In the genomic region with DNA sequence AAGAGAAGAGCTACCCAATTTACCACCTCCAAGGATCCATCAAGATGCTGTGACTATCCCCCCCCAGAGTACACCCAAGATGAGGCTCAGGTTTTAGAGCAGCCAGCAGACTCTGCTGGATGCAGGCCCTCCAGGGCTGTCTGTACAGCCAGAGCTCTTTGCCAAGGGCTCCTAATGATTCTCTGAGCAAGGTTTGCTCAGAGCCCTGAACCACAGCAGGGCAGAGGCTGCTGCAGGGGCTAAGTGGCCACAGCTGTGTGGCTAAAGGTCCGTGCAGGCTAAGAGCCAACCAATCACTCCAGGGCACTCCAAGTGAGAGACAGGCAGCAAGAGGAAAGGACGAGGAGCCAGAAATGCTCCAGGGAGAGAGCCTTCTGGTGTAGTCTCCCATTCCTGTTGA, we compare ENCODE assay signal across 23 mouse cellular contexts.
DNase-seq lines count a peak whose midpoint lies in the region; ATAC-seq and TF ChIP-seq lines count a peak whose summit lies in the region.
"Had no signal": no experiment of that assay in that cellular context is flagged by ENCODE, and none has a peak within 500 bp of the region (broad histone marks: within the 10 kb centered on the region; RNA-seq: fewer than 3 reads in every experiment).

No protein-coding gene starts in this region.

- TF ChIP-seq CTCF in brain, embryonic 14.5 days (IDR thresholded peaks at IDR 0.05; ENCODE audit: borderline replicate concordance, extremely low read depth, insufficient read depth, insufficient read length) = no peak
- TF ChIP-seq CTCF in hindbrain, postnatal 0 days (IDR thresholded peaks at IDR 0.05; ENCODE audit: low read depth) = no peak

- H3K27ac ChIP-seq in hindbrain, embryonic 11.5 days (ENCODE audit: low read depth, low read length) = no peak overlapping the region
- no peak overlapping the region for H3K27ac ChIP-seq in hindbrain, embryonic 16.5 days (ENCODE audit: low read depth, low read length)
- H3K27ac ChIP-seq in hindbrain, postnatal 0 days = no peak overlapping the region
- no peak overlapping the region for H3K27ac ChIP-seq in liver, embryonic 11.5 days (ENCODE audit: low read depth, low read length)
- H3K27ac ChIP-seq: heart, adult 2 months; hindbrain, embryonic 15.5 days; kidney, embryonic 15.5 days; stomach, embryonic 15.5 days had no signal

- 32% methylated on average over 2 of the region's 2 CpGs for WGBS in hindbrain, embryonic 11.5 days
- 26% methylated on average over 2 of the region's 2 CpGs for WGBS in hindbrain, embryonic 16.5 days
- 27% methylated on average over 2 of the region's 2 CpGs for WGBS in hindbrain, postnatal 0 days
- WGBS in liver, embryonic 11.5 days = 40% methylated on average over 2 of the region's 2 CpGs

- no peak overlapping the region for H3K9ac ChIP-seq in hindbrain, embryonic 11.5 days (ENCODE audit: low read depth, low read length)
- H3K9ac ChIP-seq in hindbrain, embryonic 16.5 days (ENCODE audit: low read depth, low read length) = no peak overlapping the region
- no peak overlapping the region for H3K9ac ChIP-seq in hindbrain, postnatal 0 days (replicated peaks; ENCODE audit: low read length)
- no peak overlapping the region for H3K9ac ChIP-seq in liver, embryonic 11.5 days (ENCODE audit: low read depth, low read length)
- H3K9ac ChIP-seq: hindbrain, embryonic 15.5 days; kidney, embryonic 15.5 days; stomach, embryonic 15.5 days had no signal

- no peak for TF ChIP-seq POLR2A in brain, embryonic 14.5 days (IDR thresholded peaks at IDR 0.05; ENCODE audit: borderline replicate concordance, extremely low read depth, insufficient read depth, insufficient read length, poor library complexity, severe bottlenecking)

- no peaks in the 10 kb centered on the region for H3K9me3 ChIP-seq in hindbrain, embryonic 11.5 days (ENCODE audit: control insufficient read depth, low read length)
- no peaks in the 10 kb centered on the region for H3K9me3 ChIP-seq in hindbrain, embryonic 16.5 days (ENCODE audit: control insufficient read depth, low read length)
- H3K9me3 ChIP-seq in hindbrain, postnatal 0 days (ENCODE audit: low read length) = no peaks in the 10 kb centered on the region
- H3K9me3 ChIP-seq in liver, embryonic 11.5 days (ENCODE audit: control insufficient read depth, low read length) = no peaks in the 10 kb centered on the region
- H3K9me3 ChIP-seq: hindbrain, embryonic 15.5 days; kidney, embryonic 15.5 days; megakaryocyte, embryonic 14.5 days; stomach, embryonic 15.5 days had no signal

- H3K4me3 ChIP-seq in hindbrain, embryonic 11.5 days (ENCODE audit: low read depth, low read length) = no peak overlapping the region
- H3K4me3 ChIP-seq in hindbrain, embryonic 16.5 days (ENCODE audit: low read length) = no peak overlapping the region
- H3K4me3 ChIP-seq in hindbrain, postnatal 0 days (ENCODE audit: low read length) = no peak overlapping the region
- no peak overlapping the region for H3K4me3 ChIP-seq in liver, embryonic 11.5 days (ENCODE audit: low read depth, low read length)
- H3K4me3 ChIP-seq: heart, adult 2 months; hindbrain, embryonic 15.5 days; kidney, embryonic 15.5 days; megakaryocyte, embryonic 14.5 days; myocyte; stomach, embryonic 15.5 days had no signal

- DNase-seq in hindbrain, embryonic 11.5 days (ENCODE audit: low spot score) = no peak
- DNase-seq in brain, embryonic 14.5 days (ENCODE audit: low read depth) = peak; percentile 15
- DNase-seq in embryo, embryonic 11 days = peak; percentile 37
- peak; percentile 23 for DNase-seq in hindbrain, postnatal 0 days (ENCODE audit: low spot score)
- no peak for DNase-seq in spleen, postnatal 36 days (ENCODE audit: low spot score in 2 of 2)
- no peak for DNase-seq in liver, embryonic 11.5 days (ENCODE audit: low spot score)
- DNase-seq: adrenal gland, postnatal 10 days; cerebellum, postnatal 25 days; gastrocnemius, postnatal 10 days; heart, adult 2 months; layer of hippocampus, postnatal 36 days; lung, adult 18-20 months; right cerebral cortex, postnatal 25 days; thymus, adult 18-20 months had no signal

- H3K27me3 ChIP-seq in hindbrain, embryonic 11.5 days (ENCODE audit: control insufficient read depth, insufficient read depth, low read length) = no peaks in the 10 kb centered on the region
- H3K27me3 ChIP-seq in hindbrain, embryonic 16.5 days (replicated peaks; ENCODE audit: control insufficient read depth, insufficient read depth, low read length) = no peaks in the 10 kb centered on the region
- H3K27me3 ChIP-seq in hindbrain, postnatal 0 days (ENCODE audit: insufficient read depth, low read length) = no peaks in the 10 kb centered on the region
- no peaks in the 10 kb centered on the region for H3K27me3 ChIP-seq in liver, embryonic 11.5 days (replicated peaks; ENCODE audit: control insufficient read depth, insufficient read depth, low read length)
- H3K27me3 ChIP-seq: hindbrain, embryonic 15.5 days; kidney, embryonic 15.5 days; megakaryocyte, embryonic 14.5 days; stomach, embryonic 15.5 days had no signal

- H3K4me2 ChIP-seq in hindbrain, embryonic 11.5 days (replicated peaks; ENCODE audit: low read depth, low read length) = no peak overlapping the region
- no peak overlapping the region for H3K4me2 ChIP-seq in hindbrain, embryonic 16.5 days (ENCODE audit: low read length)
- no peak overlapping the region for H3K4me2 ChIP-seq in hindbrain, postnatal 0 days (ENCODE audit: low read depth, low read length)
- no peak overlapping the region for H3K4me2 ChIP-seq in liver, embryonic 11.5 days
- H3K4me2 ChIP-seq: hindbrain, embryonic 15.5 days; kidney, embryonic 15.5 days; stomach, embryonic 15.5 days had no signal

- no peaks in the 10 kb centered on the region for H3K4me1 ChIP-seq in hindbrain, embryonic 11.5 days (replicated peaks; ENCODE audit: control insufficient read depth, insufficient read depth, low read length)
- H3K4me1 ChIP-seq in hindbrain, embryonic 16.5 days (ENCODE audit: control insufficient read depth, insufficient read depth, low read depth, low read length) = no peaks in the 10 kb centered on the region
- no peaks in the 10 kb centered on the region for H3K4me1 ChIP-seq in hindbrain, postnatal 0 days (ENCODE audit: insufficient read depth, low read length)
- no peaks in the 10 kb centered on the region for H3K4me1 ChIP-seq in liver, embryonic 11.5 days (replicated peaks; ENCODE audit: control insufficient read depth, insufficient read depth, low read length)
- H3K4me1 ChIP-seq: kidney, embryonic 15.5 days; megakaryocyte, embryonic 14.5 days; stomach, embryonic 15.5 days had no signal

- H3K36me3 ChIP-seq in hindbrain, embryonic 11.5 days (ENCODE audit: control insufficient read depth, insufficient read depth, low read length) = no peaks in the 10 kb centered on the region
- H3K36me3 ChIP-seq in hindbrain, embryonic 16.5 days (ENCODE audit: control insufficient read depth, insufficient read depth, low read length) = no peaks in the 10 kb centered on the region
- no peaks in the 10 kb centered on the region for H3K36me3 ChIP-seq in hindbrain, postnatal 0 days (ENCODE audit: insufficient read depth, low read length)
- H3K36me3 ChIP-seq in liver, embryonic 11.5 days (ENCODE audit: control insufficient read depth, insufficient read depth, low read length) = no peaks in the 10 kb centered on the region
- H3K36me3 ChIP-seq: hindbrain, embryonic 15.5 days; kidney, embryonic 15.5 days; stomach, embryonic 15.5 days had no signal

- peak; percentile 33; the same call in 1 of the 2 replicates for ATAC-seq in hindbrain, embryonic 11.5 days (ENCODE audit: low FRiP score)
- no peak for ATAC-seq in hindbrain, embryonic 16.5 days
- no peak for ATAC-seq in hindbrain, postnatal 0 days
- no peak for ATAC-seq in monocyte, adult 5-6 weeks (replicated peaks; ENCODE audit: insufficient number of reproducible peaks, low FRiP score, low TSS enrichment, poor library complexity, severe bottlenecking)
- ATAC-seq in liver, embryonic 11.5 days (replicated peaks; ENCODE audit: low FRiP score) = no peak
- ATAC-seq: activated CD4-positive, CD25-positive, alpha-beta regulatory T cell, adult 4 months; intestine, postnatal 0 days had no signal

Comparison
In these comparisons a context has a peak if more than half of its experiments do, and no peak if none do; other contexts are left out.
1. DNase-seq: peak in brain, embryonic 14.5 days (single experiment), embryo, embryonic 11 days (single experiment) and hindbrain, postnatal 0 days (single experiment); none in hindbrain, embryonic 11.5 days (single experiment), spleen, postnatal 36 days (0 of 2) and liver, embryonic 11.5 days (single experiment).